Mouse (Mus musculus) hindbrain, embryonic 14.5 days (tissue): ENCODE measurements around the gene Dtnb. TPM values are rescaled to one million over a fixed set of nuclear protein-coding genes. Genes with fewer than 3 reads are reported as not detected.
A peak's percentile ranks its signal among the peaks of the same experiment; 100 is the strongest.

Source experiments
- ATAC-seq: fragments of 200-750 bp; cut with Nextera tagmentation; 2 replicates; pipeline ENCODE4 v1.8.0; 2017; ENCODE audit warnings: moderate number of reproducible peaks, mild to moderate bottlenecking, moderate TSS enrichment, moderate library complexity; ENCODE audit not compliant: low FRiP score
- DNase-seq: peaks from one replicate; pipeline ENCODE4 v3.0.0-alpha.2; 2015; ENCODE audit warnings: low spot score
- H3K27ac ChIP-seq: fragments of 300-500 bp; sonication (generic); 2 replicates; pipeline ENCODE4 v1.5.1; 2014; ENCODE audit warnings: mild to moderate bottlenecking, moderate library complexity
- H3K27me3 ChIP-seq: fragments of 300-500 bp; sonication (generic); 2 replicates; pipeline ENCODE4 v1.6.1; 2014; ENCODE audit warnings: mild to moderate bottlenecking, low read length, mixed read lengths; ENCODE audit not compliant: control insufficient read depth, insufficient read depth
- H3K36me3 ChIP-seq: fragments of 300-500 bp; sonication (generic); replicated peaks from 2 replicates; pipeline ENCODE4 v1.6.1; 2014; ENCODE audit not compliant: control insufficient read depth, insufficient read depth
- H3K4me1 ChIP-seq: fragments of 300-500 bp; sonication (generic); replicated peaks from 2 replicates; pipeline ENCODE4 v1.6.1; 2014; ENCODE audit warnings: antibody characterized with exemption, low read length, mixed read lengths; ENCODE audit not compliant: control insufficient read depth, insufficient read depth
- H3K4me2 ChIP-seq: fragments of 300-500 bp; sonication (generic); replicated peaks from 2 replicates; pipeline ENCODE4 v1.6.1; 2014; ENCODE audit warnings: mild to moderate bottlenecking, moderate library complexity
- H3K4me3 ChIP-seq: fragments of 300-500 bp; sonication (generic); replicated peaks from 2 replicates; pipeline ENCODE4 v1.5.1; 2014; ENCODE audit warnings: mild to moderate bottlenecking, low read length
- H3K9ac ChIP-seq: fragments of 300-500 bp; sonication (generic); 2 replicates; pipeline ENCODE4 v1.6.1; 2014
- H3K9me3 ChIP-seq: fragments of 300-500 bp; sonication (generic); 2 replicates; pipeline ENCODE4 v1.6.1; 2016; ENCODE audit warnings: low read length; ENCODE audit not compliant: control insufficient read depth
- WGBS: fragments of 180-500 bp; shearing (Covaris S2); extraction: QIAGEN DNeasy Blood & Tissue Kit; methylation state at CpG from one replicate; pipeline ENCODE4 v1.1.7; 2014; 5-methylcytosine and 5-hydroxymethylcytosine counted together
- polyA plus RNA-seq: library from polyadenylated mRNA; unstranded; fragments of >200 nt; fragmentation: Nextera tagmentation; extraction: Ambion mirVana; gene quantifications from 2 replicates; pipeline ENCODE4 v1.2.1, GENCODE M21; 2014

The Dtnb gene
- polyA plus RNA-seq, 1 experiment from 2014 or later, result 58.4 TPM

GRCm38 (mm10) chr12:3747583-3747982, 175.4 kb downstream of the Dtnb start:
- WGBS, result 96% methylated on average over 4 of the region's 4 CpGs
- Histone ChIP-seq H3K27ac (no peak overlapping the region), H3K36me3 (peaks cover 11% of the 10 kb centered on the region), H3K27me3 (no peaks in the 10 kb centered on the region), H3K9me3 (no peaks in the 10 kb centered on the region), H3K4me3 (no peak overlapping the region), H3K9ac (no peak overlapping the region), H3K4me1 (no peaks in the 10 kb centered on the region), H3K4me2 (no peak overlapping the region)
- no peak for ATAC-seq
- DNase-seq, result no peak

- Histone ChIP-seq H3K4me1 (no peaks in the 10 kb centered on the region), H3K4me3 (no peak overlapping the region), H3K36me3 (peaks cover 19% of the 10 kb centered on the region), H3K9ac (no peak overlapping the region), H3K9me3 (no peaks in the 10 kb centered on the region), H3K4me2 (no peak overlapping the region), H3K27ac (no peak overlapping the region), H3K27me3 (no peaks in the 10 kb centered on the region)
- ATAC-seq (no peak), DNase-seq (no peak)
- WGBS, result 92% methylated on average over 6 of the region's 6 CpGs
Observed at GRCm38 (mm10) chr12:3755522-3755921, 183.3 kb downstream of the Dtnb start.

GRCm38 (mm10) chr12:3756216-3756615, 184.0 kb downstream of the Dtnb start:
- H3K4me1 ChIP-seq, result peaks cover 6% of the 10 kb centered on the region; the same call in 1 of the 2 replicates
- DNase-seq (no peak), ATAC-seq (no peak)
- no peak overlapping the region for H3K4me2 ChIP-seq
- H3K36me3 ChIP-seq, result peaks cover 19% of the 10 kb centered on the region
- no peak overlapping the region for H3K4me3 ChIP-seq
- no peaks in the 10 kb centered on the region for H3K27me3 ChIP-seq
- no peaks in the 10 kb centered on the region for H3K9me3 ChIP-seq
- H3K9ac ChIP-seq, result no peak overlapping the region
- H3K27ac ChIP-seq, result no peak overlapping the region
- WGBS, result 96% methylated on average over 3 of the region's 3 CpGs

GRCm38 (mm10) chr12:3758127-3758526, 185.9 kb downstream of the Dtnb start:
- no peak for ATAC-seq

GRCm38 (mm10) chr12:3759419-3759818, 187.2 kb downstream of the Dtnb start:
- no peak overlapping the region for H3K27ac ChIP-seq

More at GRCm38 (mm10) chr12:3758127-3758526, 185.9 kb downstream of the Dtnb start:
- no peaks in the 10 kb centered on the region for H3K27me3 ChIP-seq
- H3K4me1 ChIP-seq, result peaks cover 14% of the 10 kb centered on the region; the same call in 1 of the 2 replicates
- no peak overlapping the region for H3K9ac ChIP-seq
- no peak overlapping the region for H3K27ac ChIP-seq
- H3K4me3 ChIP-seq, result no peak overlapping the region
- WGBS, result 91% methylated on average over 3 of the region's 3 CpGs
- no peak for DNase-seq
- no peaks in the 10 kb centered on the region for H3K9me3 ChIP-seq
- no peak overlapping the region for H3K4me2 ChIP-seq
- peaks cover 3% of the 10 kb centered on the region; the same call in 1 of the 2 replicates for H3K36me3 ChIP-seq

GRCm38 (mm10) chr12:3760876-3761590, 188.9 kb downstream of the Dtnb start:
- Histone ChIP-seq H3K36me3 (no peaks in the 10 kb centered on the region), H3K4me2 (no peak overlapping the region), H3K9ac (no peak overlapping the region), H3K4me3 (no peak overlapping the region), H3K27me3 (no peaks in the 10 kb centered on the region), H3K27ac (peak overlapping the region; percentile 77), H3K9me3 (no peaks in the 10 kb centered on the region), H3K4me1 (peaks cover 14% of the 10 kb centered on the region; the same call in 1 of the 2 replicates)
- DNase-seq (no peak), ATAC-seq (peak; percentile 91)
- 49% methylated on average over 4 of the region's 4 CpGs for WGBS

More at GRCm38 (mm10) chr12:3759419-3759818, 187.2 kb downstream of the Dtnb start:
- DNase-seq (no peak), ATAC-seq (no peak)
- no peak overlapping the region for H3K4me2 ChIP-seq
- H3K36me3 ChIP-seq, result no peaks in the 10 kb centered on the region; the same call in 1 of the 2 replicates
- peaks cover 14% of the 10 kb centered on the region; the same call in 1 of the 2 replicates for H3K4me1 ChIP-seq
- no peaks in the 10 kb centered on the region for H3K9me3 ChIP-seq
- H3K4me3 ChIP-seq, result no peak overlapping the region
- H3K9ac ChIP-seq, result no peak overlapping the region
- no peaks in the 10 kb centered on the region for H3K27me3 ChIP-seq
- WGBS, result 70% methylated on average over 4 of the region's 4 CpGs

GRCm38 (mm10) chr12:3761591-3762295, 189.6 kb downstream of the Dtnb start:
- no peak for DNase-seq
- Histone ChIP-seq H3K27me3 (no peaks in the 10 kb centered on the region), H3K9ac (no peak overlapping the region), H3K9me3 (no peaks in the 10 kb centered on the region), H3K4me3 (no peak overlapping the region), H3K27ac (peak overlapping the region; percentile 77), H3K4me2 (no peak overlapping the region), H3K4me1 (peaks cover 14% of the 10 kb centered on the region; the same call in 1 of the 2 replicates), H3K36me3 (no peaks in the 10 kb centered on the region)
- WGBS, result 61% methylated on average over 6 of the region's 6 CpGs
- peak; percentile 65; the same call in 1 of the 2 replicates for ATAC-seq

GRCm38 (mm10) chr12:3764191-3764804, 192.1 kb downstream of the Dtnb start:
- H3K4me1 ChIP-seq, result peaks cover 14% of the 10 kb centered on the region; the same call in 1 of the 2 replicates
- ATAC-seq (no peak), DNase-seq (no peak)
- H3K9ac ChIP-seq, result no peak overlapping the region
- 79% methylated on average over 3 of the region's 3 CpGs for WGBS
- H3K4me2 ChIP-seq, result no peak overlapping the region
- H3K36me3 ChIP-seq, result no peaks in the 10 kb centered on the region
- H3K27ac ChIP-seq, result no peak overlapping the region
- H3K9me3 ChIP-seq, result no peaks in the 10 kb centered on the region
- no peak overlapping the region for H3K4me3 ChIP-seq
- no peaks in the 10 kb centered on the region for H3K27me3 ChIP-seq

GRCm38 (mm10) chr12:3767360-3767759, 195.2 kb downstream of the Dtnb start:
- no peak overlapping the region for H3K4me2 ChIP-seq
- DNase-seq, result no peak
- no peaks in the 10 kb centered on the region for H3K4me1 ChIP-seq
- no peak overlapping the region for H3K4me3 ChIP-seq
- 48% methylated on average over 8 of the region's 8 CpGs for WGBS
- ATAC-seq, result no peak
- no peak overlapping the region for H3K9ac ChIP-seq
- H3K27me3 ChIP-seq, result no peaks in the 10 kb centered on the region
- H3K9me3 ChIP-seq, result no peaks in the 10 kb centered on the region
- H3K27ac ChIP-seq, result no peak overlapping the region
- H3K36me3 ChIP-seq, result no peaks in the 10 kb centered on the region
